Mouse (Mus musculus) midbrain, embryonic 15.5 days (tissue): Measurements from ENCODE around the gene Zfp524. TPM values are rescaled to one million over a fixed set of nuclear protein-coding genes. Genes with fewer than 3 reads are reported as not detected.
A peak's percentile ranks its signal among the peaks of the same experiment; 100 is the strongest.

Experiments used
- ATAC-seq: fragments of 200-750 bp; cut with Nextera tagmentation; replicated peaks from 2 replicates; pipeline ENCODE4 v1.8.0; 2017; ENCODE audit warnings: moderate TSS enrichment
- H3K27ac ChIP-seq: fragments of 300-500 bp; sonication (generic); 2 replicates; pipeline ENCODE4 v1.5.1; 2015; ENCODE audit warnings: mild to moderate bottlenecking, inconsistent platforms
- H3K27me3 ChIP-seq: fragments of 300-500 bp; sonication (generic); replicated peaks from 2 replicates; pipeline ENCODE4 v1.6.1; 2015; ENCODE audit warnings: inconsistent platforms
- H3K36me3 ChIP-seq: fragments of 300-500 bp; sonication (generic); replicated peaks from 2 replicates; pipeline ENCODE4 v1.6.1; 2015; ENCODE audit warnings: inconsistent platforms
- H3K4me1 ChIP-seq: fragments of 300-500 bp; sonication (generic); 2 replicates; pipeline ENCODE4 v1.6.1; 2015; ENCODE audit warnings: inconsistent platforms
- H3K4me2 ChIP-seq: fragments of 300-500 bp; sonication (generic); 2 replicates; pipeline ENCODE4 v1.6.1; 2015; ENCODE audit warnings: inconsistent platforms, mild to moderate bottlenecking, moderate library complexity
- H3K4me3 ChIP-seq: fragments of 300-500 bp; sonication (generic); 2 replicates; pipeline ENCODE4 v1.5.1; 2015; ENCODE audit warnings: mild to moderate bottlenecking, inconsistent platforms
- H3K9ac ChIP-seq: fragments of 300-500 bp; sonication (generic); 2 replicates; pipeline ENCODE4 v1.6.1; 2015; ENCODE audit warnings: mild to moderate bottlenecking, inconsistent platforms
- H3K9me3 ChIP-seq: fragments of 300-500 bp; sonication (generic); 2 replicates; pipeline ENCODE4 v1.6.1; 2016; ENCODE audit warnings: inconsistent platforms
- WGBS: fragments of 180-500 bp; shearing (Covaris S2); methylation state at CpG from one replicate; pipeline ENCODE4 v1.1.7; 2015; ENCODE audit warnings: mixed read lengths; 5-methylcytosine and 5-hydroxymethylcytosine counted together
- polyA plus RNA-seq: library from polyadenylated mRNA; unstranded; fragments of >200 nt; fragmentation: Nextera tagmentation; extraction: Ambion mirVana; gene quantifications from 2 replicates; pipeline ENCODE4 v1.2.1, GENCODE M21; 2015

The Zfp524 gene
- polyA plus RNA-seq, 1 experiment from 2014 or later, result 7.1 TPM

DNA sequence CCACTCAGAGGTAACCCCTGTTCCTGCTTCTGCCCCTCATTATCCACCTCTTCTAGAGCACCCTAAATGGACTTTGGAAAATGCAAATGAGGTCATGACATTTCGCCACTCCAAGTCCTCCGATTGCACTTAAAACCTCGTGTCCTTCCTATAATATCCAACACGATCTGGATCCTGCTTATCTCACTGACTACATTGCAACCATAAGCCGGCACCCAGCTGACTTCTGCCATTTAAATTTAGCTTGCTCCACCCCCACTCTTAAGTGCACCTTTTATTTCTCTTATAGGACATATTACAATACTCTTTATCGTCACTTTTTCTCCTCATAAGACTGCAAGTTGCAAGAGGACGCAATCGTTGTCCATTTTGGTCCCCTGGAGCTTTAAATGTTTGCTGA is 23.3 kb downstream of the Zfp524 start:
- Histone ChIP-seq H3K4me1 (peaks cover 19% of the 10 kb centered on the region), H3K27me3 (no peaks in the 10 kb centered on the region), H3K27ac (peak overlapping the region; percentile 97), H3K9me3 (no peaks in the 10 kb centered on the region), H3K4me2 (peak overlapping the region; percentile 58), H3K4me3 (peak overlapping the region; percentile 57), H3K36me3 (peaks cover 26% of the 10 kb centered on the region), H3K9ac (no peak overlapping the region)
- WGBS, result 90% methylated on average over 8 of the region's 8 CpGs
- ATAC-seq, result no peak

- under 1% methylated on average over 48 of the region's 48 CpGs for WGBS
- no peaks in the 10 kb centered on the region for H3K27me3 ChIP-seq
- peaks cover 19% of the 10 kb centered on the region for H3K4me1 ChIP-seq
- peak within 1 kb of the TSS; percentile 57 for H3K4me3 ChIP-seq
- peaks cover 20% of the 10 kb centered on the region for H3K36me3 ChIP-seq
- peak within 1 kb of the TSS; percentile 64 for H3K9ac ChIP-seq
- no peaks in the 10 kb centered on the region for H3K9me3 ChIP-seq
- peak within 1 kb of the TSS; percentile 58 for H3K4me2 ChIP-seq
- ATAC-seq, result peak; percentile 95
- H3K27ac ChIP-seq, result peak within 1 kb of the TSS; percentile 97
Observed at GRCm38 (mm10) chr7:5038109-5038732, 24.0 kb downstream of the Zfp524 start, which contains the start of gene Zfp784. TSS of gene Zfp784 (minus strand) at chr7:5038446.

DNA sequence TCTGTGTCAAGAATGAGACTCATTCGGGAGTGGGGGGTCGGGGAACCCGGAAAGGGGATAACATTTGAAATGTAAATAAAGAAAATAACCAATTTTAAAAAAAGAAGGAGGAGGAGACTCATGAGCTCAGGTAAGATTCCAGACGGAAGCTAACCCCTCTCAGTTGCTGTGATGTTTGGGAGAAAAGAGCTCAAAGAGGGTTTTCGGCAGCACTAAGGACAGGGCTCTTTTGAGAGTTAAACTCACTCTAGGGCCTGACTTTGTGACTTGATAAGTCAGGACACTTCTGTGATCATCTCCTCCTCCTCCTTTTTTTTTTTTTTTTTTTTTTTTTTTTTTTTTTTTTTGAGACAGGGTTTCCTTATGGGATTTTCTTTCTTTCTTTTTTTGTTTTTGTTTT is 24.7 kb downstream of the Zfp524 start:
- Histone ChIP-seq H3K4me3 (peak overlapping the region; percentile 57), H3K9me3 (no peaks in the 10 kb centered on the region), H3K36me3 (peaks cover 15% of the 10 kb centered on the region; the same call in 1 of the 2 replicates), H3K4me2 (peak overlapping the region; percentile 58), H3K9ac (peak overlapping the region; percentile 64), H3K27ac (peak overlapping the region; percentile 97), H3K4me1 (peaks cover 19% of the 10 kb centered on the region), H3K27me3 (no peaks in the 10 kb centered on the region)
- ATAC-seq, result no peak
- WGBS, result 28% methylated on average over 5 of the region's 5 CpGs

DNA sequence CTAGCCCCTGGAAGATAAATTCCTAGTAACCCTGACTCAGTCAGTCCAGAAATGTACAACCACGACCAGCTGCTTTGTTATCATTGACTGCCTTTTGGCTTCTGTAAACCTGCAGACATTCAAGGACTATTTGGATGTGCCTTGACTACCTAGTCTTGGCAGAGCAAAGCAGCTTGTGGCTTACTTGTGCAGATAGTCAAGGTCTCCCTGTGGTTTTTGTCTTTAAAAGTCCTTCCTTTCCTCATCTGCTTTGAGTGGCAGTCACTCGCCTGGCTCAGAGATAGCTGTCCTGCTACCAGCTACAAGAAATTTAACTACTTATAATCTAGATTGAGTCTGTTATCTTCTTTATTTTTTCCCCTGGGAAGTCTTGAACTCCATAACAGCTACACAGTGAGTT is 30.8 kb downstream of the Zfp524 start:
- Histone ChIP-seq H3K4me3 (no peak overlapping the region), H3K27ac (no peak overlapping the region), H3K36me3 (no peaks in the 10 kb centered on the region), H3K4me2 (no peak overlapping the region), H3K9me3 (no peaks in the 10 kb centered on the region), H3K27me3 (no peaks in the 10 kb centered on the region), H3K9ac (no peak overlapping the region), H3K4me1 (no peaks in the 10 kb centered on the region)
- 77% methylated on average over 2 of the region's 2 CpGs for WGBS
- no peak for ATAC-seq

DNA sequence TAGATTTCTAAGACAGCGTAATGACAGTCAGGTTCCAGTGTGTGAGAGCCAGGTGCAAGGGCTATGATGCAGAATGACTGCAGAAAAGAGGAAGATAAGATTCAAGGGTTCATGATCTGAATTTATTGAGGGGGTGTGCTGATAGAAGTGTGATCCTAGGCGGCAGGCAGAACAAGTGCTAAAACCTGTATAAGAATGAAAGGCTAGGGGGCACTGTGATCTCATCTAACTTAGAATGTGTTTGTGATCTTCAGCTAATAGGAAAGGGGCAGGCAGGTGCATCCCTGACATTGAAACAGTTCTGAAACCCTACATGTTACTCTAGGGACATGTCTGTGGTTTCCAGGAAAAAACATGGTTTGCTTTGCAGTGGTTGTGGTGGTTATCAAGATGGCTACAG is 31.9 kb downstream of the Zfp524 start:
- peaks cover 9% of the 10 kb centered on the region for H3K4me1 ChIP-seq
- H3K9me3 ChIP-seq, result no peaks in the 10 kb centered on the region
- no peaks in the 10 kb centered on the region for H3K27me3 ChIP-seq
- H3K36me3 ChIP-seq, result no peaks in the 10 kb centered on the region
- WGBS, result 76% methylated on average over 2 of the region's 2 CpGs
- no peak for ATAC-seq
- H3K9ac ChIP-seq, result no peak overlapping the region
- no peak overlapping the region for H3K4me3 ChIP-seq
- no peak overlapping the region for H3K4me2 ChIP-seq
- H3K27ac ChIP-seq, result no peak overlapping the region

- Histone ChIP-seq H3K9ac (no peak overlapping the region), H3K9me3 (no peaks in the 10 kb centered on the region), H3K27ac (no peak overlapping the region), H3K4me3 (no peak overlapping the region), H3K4me2 (no peak overlapping the region), H3K36me3 (no peaks in the 10 kb centered on the region), H3K4me1 (peaks cover 13% of the 10 kb centered on the region), H3K27me3 (no peaks in the 10 kb centered on the region)
- ATAC-seq, result no peak
- 33% methylated on average over 2 of the region's 2 CpGs for WGBS
Observed at GRCm38 (mm10) chr7:5047313-5047712, 33.1 kb downstream of the Zfp524 start.

GRCm38 (mm10) chr7:5051193-5052192 is 37.3 kb downstream of the Zfp524 start, which contains the start of gene Zfp580:
TSS of gene Zfp580 (plus strand) at chr7:5051538.
- H3K9me3 ChIP-seq, result no peaks in the 10 kb centered on the region
- peak within 1 kb of the TSS; percentile 82 for H3K27ac ChIP-seq
- no peaks in the 10 kb centered on the region for H3K36me3 ChIP-seq
- peak within 1 kb of the TSS; percentile 59 for H3K9ac ChIP-seq
- under 1% methylated on average over 65 of the region's 65 CpGs for WGBS
- peak within 1 kb of the TSS; percentile 91 for H3K4me2 ChIP-seq
- H3K4me1 ChIP-seq, result peaks cover 53% of the 10 kb centered on the region
- ATAC-seq, result peak; percentile 78
- H3K27me3 ChIP-seq, result peaks cover 31% of the 10 kb centered on the region
- H3K4me3 ChIP-seq, result peak within 1 kb of the TSS; percentile 51

GRCm38 (mm10) chr7:5052438-5052837 is 38.2 kb downstream of the Zfp524 start:
- Histone ChIP-seq H3K27me3 (peaks cover 31% of the 10 kb centered on the region), H3K27ac (no peak overlapping the region), H3K9me3 (no peaks in the 10 kb centered on the region), H3K4me1 (peaks cover 57% of the 10 kb centered on the region), H3K9ac (peak overlapping the region; percentile 59), H3K4me2 (peak overlapping the region; percentile 91), H3K4me3 (peak overlapping the region; percentile 51), H3K36me3 (no peaks in the 10 kb centered on the region)
- ATAC-seq, result no peak
- WGBS, result 6% methylated on average over 10 of the region's 12 CpGs

DNA sequence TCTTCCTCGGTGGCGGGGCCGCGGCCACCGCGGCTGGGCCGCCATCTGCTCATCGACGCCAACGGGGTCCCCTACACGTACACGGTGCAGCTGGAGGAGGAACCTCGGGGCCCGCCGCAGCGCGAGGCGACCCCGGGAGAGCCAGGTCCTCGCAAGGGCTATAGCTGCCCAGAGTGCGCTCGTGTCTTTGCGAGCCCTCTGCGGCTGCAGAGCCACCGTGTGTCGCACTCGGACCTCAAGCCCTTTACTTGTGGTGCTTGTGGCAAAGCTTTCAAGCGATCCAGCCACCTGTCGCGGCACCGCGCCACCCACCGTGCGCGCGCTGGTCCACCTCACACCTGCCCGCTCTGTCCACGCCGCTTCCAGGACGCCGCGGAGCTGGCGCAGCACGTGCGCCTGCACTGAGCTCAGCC is 38.7 kb downstream of the Zfp524 start:
- Histone ChIP-seq H3K9ac (peak overlapping the region; percentile 59), H3K9me3 (no peaks in the 10 kb centered on the region), H3K4me3 (peak overlapping the region; percentile 51), H3K27me3 (peaks cover 31% of the 10 kb centered on the region), H3K4me2 (peak overlapping the region; percentile 91), H3K36me3 (no peaks in the 10 kb centered on the region), H3K4me1 (peaks cover 62% of the 10 kb centered on the region), H3K27ac (no peak overlapping the region)
- ATAC-seq, result no peak
- 6% methylated on average over 41 of the region's 45 CpGs for WGBS

- Histone ChIP-seq H3K4me3 (peak overlapping the region; percentile 51), H3K9ac (peak overlapping the region; percentile 62), H3K9me3 (no peaks in the 10 kb centered on the region), H3K4me1 (peaks cover 68% of the 10 kb centered on the region), H3K36me3 (no peaks in the 10 kb centered on the region), H3K27ac (no peak overlapping the region), H3K27me3 (peaks cover 31% of the 10 kb centered on the region), H3K4me2 (peak overlapping the region; percentile 91)
- no peak for ATAC-seq
- WGBS, result 7% methylated on average over 32 of the region's 32 CpGs
Observed at GRCm38 (mm10) chr7:5053456-5054179, 39.4 kb downstream of the Zfp524 start.

- H3K27me3 ChIP-seq, result peaks cover 31% of the 10 kb centered on the region
- H3K4me2 ChIP-seq, result peak overlapping the region; percentile 63
- peak; percentile 7 for ATAC-seq
- peak overlapping the region; percentile 76 for H3K9ac ChIP-seq
- peaks cover 81% of the 10 kb centered on the region for H3K4me1 ChIP-seq
- peak overlapping the region; percentile 67 for H3K4me3 ChIP-seq
- under 1% methylated on average over 55 of the region's 55 CpGs for WGBS
- no peaks in the 10 kb centered on the region for H3K36me3 ChIP-seq
- peak overlapping the region; percentile 82 for H3K27ac ChIP-seq
- no peaks in the 10 kb centered on the region for H3K9me3 ChIP-seq
Observed at GRCm38 (mm10) chr7:5056651-5057263, 42.5 kb downstream of the Zfp524 start.
